Mouse (Mus musculus) thymus, adult 2 months (tissue): ENCODE data around the gene Tmed9. TPM values are rescaled to one million over a fixed set of nuclear protein-coding genes. Genes with fewer than 3 reads are reported as not detected.

Experiments used
- DNase-seq: peaks from one replicate; pipeline ENCODE4 v3.0.0; 2021
- H3K27ac ChIP-seq: fragments of 200-500 bp; 2 replicates; pipeline ENCODE4 v1.5.1; 2012; ENCODE audit warnings: low read length, control low read depth; ENCODE audit not compliant: control insufficient read depth, insufficient read depth
- H3K27me3 ChIP-seq: fragments of 200-500 bp; 2 replicates; pipeline ENCODE4 v1.6.1; 2012; ENCODE audit warnings: mild to moderate bottlenecking, low read length, moderate library complexity, mixed read lengths; ENCODE audit not compliant: control insufficient read depth, insufficient read depth
- H3K36me3 ChIP-seq: fragments of 200-500 bp; 2 replicates; pipeline ENCODE4 v1.6.1; 2012; ENCODE audit warnings: mild to moderate bottlenecking, low read length, moderate library complexity; ENCODE audit not compliant: control insufficient read depth, insufficient read depth
- H3K4me1 ChIP-seq: fragments of 200-500 bp; replicated peaks from 2 replicates; pipeline ENCODE4 v1.6.1; 2012; ENCODE audit warnings: low read length; ENCODE audit not compliant: control insufficient read depth, insufficient read depth
- H3K4me3 ChIP-seq: fragments of 200-500 bp; 2 replicates; pipeline ENCODE4 v1.5.1; 2012; ENCODE audit warnings: mild to moderate bottlenecking, low read length, control low read depth, moderate library complexity; ENCODE audit not compliant: control insufficient read depth, insufficient read depth
- CTCF ChIP-seq: fragments of 200-500 bp; IDR thresholded peaks from 2 replicates; pipeline ENCODE4 v1.5.1; 2012; ENCODE audit warnings: mild to moderate bottlenecking, control low read depth, low read length, moderate library complexity, borderline replicate concordance; ENCODE audit not compliant: control insufficient read depth, poor library complexity, insufficient read depth; ENCODE audit errors: extremely low read depth
- POLR2A ChIP-seq: fragments of 200-500 bp; IDR thresholded peaks from 2 replicates; pipeline ENCODE4 v1.6.1; 2012; ENCODE audit warnings: mild to moderate bottlenecking, low read length, control low read depth, moderate library complexity; ENCODE audit not compliant: control insufficient read depth, poor library complexity, insufficient read depth; ENCODE audit errors: extremely low read depth
- WGBS: fragments of 180-500 bp; shearing (Covaris S2); methylation state at CpG from one replicate; pipeline ENCODE4 v1.1.7; 2018; 5-methylcytosine and 5-hydroxymethylcytosine counted together
- polyA plus RNA-seq: library from polyadenylated mRNA; depleted of rRNA; stranded (reverse); fragments of >200 nt; gene quantifications from 2 replicates; pipeline ENCODE4 v1.2.3, GENCODE M21; 2012

The Tmed9 gene
- polyA plus RNA-seq, 1 experiment, result 73.4 TPM

GRCm38 (mm10) chr13:55535191-55535590, 38.3 kb upstream of the Tmed9 start:
- peaks cover 25% of the 10 kb centered on the region for H3K36me3 ChIP-seq
- TF ChIP-seq CTCF, result no peak
- TF ChIP-seq POLR2A, result no peak
- H3K27me3 ChIP-seq, result no peaks in the 10 kb centered on the region
- whole genome bisulfite sequencing, result 91% methylated on average over 15 of the region's 15 CpGs
- H3K4me3 ChIP-seq, result no peak overlapping the region
- H3K27ac ChIP-seq, result no peak overlapping the region
- H3K4me1 ChIP-seq, result peaks cover 10% of the 10 kb centered on the region
- no peak for DNase-seq

- no peak for TF ChIP-seq CTCF
- TF ChIP-seq POLR2A, result no peak
- no peak overlapping the region for H3K27ac ChIP-seq
- 20% methylated on average over 17 of the region's 17 CpGs for WGBS
- peaks cover 20% of the 10 kb centered on the region for H3K36me3 ChIP-seq
- DNase-seq, result no peak
- peaks cover 10% of the 10 kb centered on the region for H3K4me1 ChIP-seq
- peak overlapping the region; percentile 70 for H3K4me3 ChIP-seq
- no peaks in the 10 kb centered on the region for H3K27me3 ChIP-seq
These were observed 37.7 kb upstream of the Tmed9 start for GRCm38 (mm10) chr13:55535796-55536193.

GRCm38 (mm10) chr13:55536194-55537175, 37.0 kb upstream of the Tmed9 start, which contains the start of gene Ddx41:
Gene Ddx41 (minus strand): TSS chr13:55536658.
- peaks cover 15% of the 10 kb centered on the region for H3K36me3 ChIP-seq
- H3K27me3 ChIP-seq, result no peaks in the 10 kb centered on the region
- peak; percentile 70 for TF ChIP-seq POLR2A
- peak; percentile 90 for TF ChIP-seq CTCF
- peak; percentile 99 for DNase-seq
- H3K4me1 ChIP-seq, result peaks cover 10% of the 10 kb centered on the region
- 2% methylated on average over 70 of the region's 70 CpGs for WGBS
- peak within 1 kb of the TSS; percentile 70 for H3K4me3 ChIP-seq
- no peak within 1 kb of the TSS for H3K27ac ChIP-seq

- Histone ChIP-seq H3K4me1 (0 out of 2 replicates have a peak, but pooled peaks cover 2% of the 10 kb centered on the region), H3K4me3 (no peak overlapping the region), H3K27me3 (no peaks in the 10 kb centered on the region), H3K27ac (no peak overlapping the region), H3K36me3 (peaks cover 49% of the 10 kb centered on the region)
- DNase-seq, result peak; percentile 43
- no peak for TF ChIP-seq CTCF
- TF ChIP-seq POLR2A, result no peak
- WGBS, result 97% methylated on average over 2 of the region's 2 CpGs
These were observed 32.6 kb upstream of the Tmed9 start for GRCm38 (mm10) chr13:55540933-55541332.

- 99% methylated on average over 4 of the region's 4 CpGs for WGBS
- no peaks in the 10 kb centered on the region for H3K4me1 ChIP-seq
- H3K36me3 ChIP-seq, result peaks cover 57% of the 10 kb centered on the region
- no peak for TF ChIP-seq POLR2A
- TF ChIP-seq CTCF, result no peak
- DNase-seq, result no peak
- no peak overlapping the region for H3K27ac ChIP-seq
- H3K4me3 ChIP-seq, result no peak overlapping the region
- no peaks in the 10 kb centered on the region for H3K27me3 ChIP-seq
These were observed 30.6 kb upstream of the Tmed9 start for GRCm38 (mm10) chr13:55542891-55543290.

GRCm38 (mm10) chr13:55543447-55543846, 30.1 kb upstream of the Tmed9 start:
- Histone ChIP-seq H3K27ac (no peak overlapping the region), H3K36me3 (peaks cover 62% of the 10 kb centered on the region), H3K4me3 (no peak overlapping the region), H3K27me3 (no peaks in the 10 kb centered on the region), H3K4me1 (no peaks in the 10 kb centered on the region)
- WGBS, result 99% methylated on average over 8 of the region's 8 CpGs
- no peak for DNase-seq
- TF ChIP-seq POLR2A, result no peak
- no peak for TF ChIP-seq CTCF
